Mouse (Mus musculus) testis, postnatal 10 days (tissue): ENCODE measurements around the gene Art3.
A peak's percentile ranks its signal among the peaks of the same experiment; 100 is the strongest.
"Not testable (repeated sequence)": the region's sequence is repeated elsewhere in the genome, so short reads cannot be mapped to it uniquely, and the experiment has no call there.

Experiments
- DNase-seq: peaks from one replicate; pipeline ENCODE4 v3.0.0; 2021; ENCODE audit warnings: low spot score

The Art3 gene

GRCm38 (mm10) chr5:92340606-92341005 lies 9.0 kb downstream of the Art3 start:
- DNase-seq: no peak

- DNase-seq: no peak
Measured at GRCm38 (mm10) chr5:92345006-92345405, 13.4 kb downstream of the Art3 start.

GRCm38 (mm10) chr5:92348794-92349413 lies 17.3 kb downstream of the Art3 start, which contains the start of gene Cxcl10:
Gene Cxcl10, minus strand, starts transcription at chr5:92348889.
- no peak for DNase-seq

- no peak for DNase-seq
Measured at GRCm38 (mm10) chr5:92349731-92350130, 18.1 kb downstream of the Art3 start.

- not testable (repeated sequence) for DNase-seq
Measured at GRCm38 (mm10) chr5:92352716-92353115, 21.1 kb downstream of the Art3 start.

- DNase-seq: no peak
Measured at GRCm38 (mm10) chr5:92353517-92353916, 21.9 kb downstream of the Art3 start.

GRCm38 (mm10) chr5:92358033-92358432 lies 26.4 kb downstream of the Art3 start:
- peak; percentile 69 for DNase-seq

- DNase-seq: no peak
Measured at GRCm38 (mm10) chr5:92358767-92359455, 27.3 kb downstream of the Art3 start.

GRCm38 (mm10) chr5:92363179-92363578 lies 31.6 kb downstream of the Art3 start:
- DNase-seq: no peak

- DNase-seq: no peak
Measured at GRCm38 (mm10) chr5:92364011-92364410, 32.4 kb downstream of the Art3 start.

- DNase-seq: no peak
Measured at GRCm38 (mm10) chr5:92365146-92365705, 33.6 kb downstream of the Art3 start.

GRCm38 (mm10) chr5:92366565-92366964 lies 34.9 kb downstream of the Art3 start:
- DNase-seq: no peak

GRCm38 (mm10) chr5:92368392-92368791 lies 36.8 kb downstream of the Art3 start:
- no peak for DNase-seq

GRCm38 (mm10) chr5:92369151-92369994 lies 37.7 kb downstream of the Art3 start:
- no peak for DNase-seq

GRCm38 (mm10) chr5:92370392-92370791 lies 38.8 kb downstream of the Art3 start:
- DNase-seq: no peak

GRCm38 (mm10) chr5:92370891-92371290 lies 39.3 kb downstream of the Art3 start:
- DNase-seq: no peak

GRCm38 (mm10) chr5:92371361-92371976 lies 39.8 kb downstream of the Art3 start:
- no peak for DNase-seq

GRCm38 (mm10) chr5:92372605-92373004 lies 41.0 kb downstream of the Art3 start:
- no peak for DNase-seq

- no peak for DNase-seq
Measured at GRCm38 (mm10) chr5:92374721-92375142, 43.1 kb downstream of the Art3 start.

GRCm38 (mm10) chr5:92375368-92375767 lies 43.7 kb downstream of the Art3 start:
- no peak for DNase-seq

- DNase-seq: no peak
Measured at GRCm38 (mm10) chr5:92376795-92377405, 45.3 kb downstream of the Art3 start.
